Mouse (Mus musculus) liver, embryonic 13.5 days (tissue): ENCODE measurements around the gene Pafah1b1. TPM values are rescaled to one million over a fixed set of nuclear protein-coding genes. Genes with fewer than 3 reads are reported as not detected.

Experiments used
- ATAC-seq: fragments of 200-750 bp; cut with Nextera tagmentation; 2 replicates; pipeline ENCODE4 v1.8.0; 2017; ENCODE audit warnings: low read depth, mild to moderate bottlenecking, moderate number of reproducible peaks, moderate library complexity
- DNase-seq: peaks from one replicate; pipeline ENCODE4 v3.0.0; 2022
- H3K27ac ChIP-seq: fragments of 300-500 bp; sonication (generic); 2 replicates; pipeline ENCODE4 v1.5.1; 2015; ENCODE audit warnings: moderate library complexity, mild to moderate bottlenecking, inconsistent platforms
- H3K27me3 ChIP-seq: fragments of 300-500 bp; sonication (generic); 2 replicates; pipeline ENCODE4 v1.6.1; 2015; ENCODE audit warnings: mild to moderate bottlenecking, inconsistent platforms
- H3K36me3 ChIP-seq: fragments of 300-500 bp; sonication (generic); 2 replicates; pipeline ENCODE4 v1.6.1; 2015; ENCODE audit warnings: mild to moderate bottlenecking, inconsistent platforms
- H3K4me1 ChIP-seq: fragments of 300-500 bp; sonication (generic); replicated peaks from 2 replicates; pipeline ENCODE4 v1.6.1; 2015; ENCODE audit warnings: inconsistent platforms
- H3K4me2 ChIP-seq: fragments of 300-500 bp; sonication (generic); 2 replicates; pipeline ENCODE4 v1.6.1; 2015; ENCODE audit warnings: inconsistent platforms, mild to moderate bottlenecking, moderate library complexity
- H3K4me3 ChIP-seq: fragments of 300-500 bp; sonication (generic); replicated peaks from 2 replicates; pipeline ENCODE4 v1.5.1; 2015; ENCODE audit warnings: mild to moderate bottlenecking, inconsistent platforms
- H3K9ac ChIP-seq: fragments of 300-500 bp; sonication (generic); 2 replicates; pipeline ENCODE4 v1.6.1; 2015; ENCODE audit warnings: mild to moderate bottlenecking, inconsistent platforms
- H3K9me3 ChIP-seq: fragments of 300-500 bp; sonication (generic); replicated peaks from 2 replicates; pipeline ENCODE4 v1.6.1; 2016; ENCODE audit warnings: inconsistent platforms
- WGBS: fragments of 180-500 bp; shearing (Covaris S2); methylation state at CpG from one replicate; pipeline ENCODE4 v1.1.7; 2015; ENCODE audit not compliant: insufficient replicate concordance; 5-methylcytosine and 5-hydroxymethylcytosine counted together
- polyA plus RNA-seq: library from polyadenylated mRNA; unstranded; fragments of >200 nt; fragmentation: Nextera tagmentation; extraction: Ambion mirVana; gene quantifications from 2 replicates; pipeline ENCODE4 v1.2.1, GENCODE M21; 2015

Gene Pafah1b1
- polyA plus RNA-seq, result 38.9 and 49.9 TPM in 2 replicates

GRCm38 (mm10) chr11:74724235-74724791 lies at the start of gene Pafah1b1:
Gene Pafah1b1 (minus strand): TSS chr11:74724670.
- Histone ChIP-seq H3K27me3 (no peaks in the 10 kb centered on the region), H3K9ac (peak within 1 kb of the TSS; percentile 98), H3K27ac (peak within 1 kb of the TSS; percentile 99), H3K36me3 (no peaks in the 10 kb centered on the region), H3K9me3 (no peaks in the 10 kb centered on the region), H3K4me2 (peak within 1 kb of the TSS; percentile 91), H3K4me3 (peak within 1 kb of the TSS; percentile 98), H3K4me1 (peaks cover 38% of the 10 kb centered on the region)
- peak; percentile 93 for ATAC-seq
- DNase-seq, result peak; percentile 94
- WGBS, result under 1% methylated on average over 56 of the region's 56 CpGs

GRCm38 (mm10) chr11:74772386-74772785 lies 47.9 kb upstream of the Pafah1b1 start:
- H3K4me2 ChIP-seq, result no peak overlapping the region
- peaks cover 39% of the 10 kb centered on the region for H3K36me3 ChIP-seq
- peaks cover 28% of the 10 kb centered on the region for H3K4me1 ChIP-seq
- H3K9me3 ChIP-seq, result no peaks in the 10 kb centered on the region
- ATAC-seq, result no peak
- no peak for DNase-seq
- H3K4me3 ChIP-seq, result peak overlapping the region; percentile 16; the same call in 1 of the 2 replicates
- H3K27me3 ChIP-seq, result no peaks in the 10 kb centered on the region
- WGBS, result 74% methylated on average over 2 of the region's 2 CpGs
- H3K27ac ChIP-seq, result no peak overlapping the region
- H3K9ac ChIP-seq, result no peak overlapping the region

GRCm38 (mm10) chr11:74771650-74772049 lies 47.2 kb upstream of the Pafah1b1 start:
- Histone ChIP-seq H3K27me3 (no peaks in the 10 kb centered on the region), H3K27ac (no peak overlapping the region; the same call in 1 of the 2 replicates), H3K4me1 (peaks cover 28% of the 10 kb centered on the region), H3K4me2 (peak overlapping the region; percentile 87), H3K4me3 (peak overlapping the region; percentile 81), H3K36me3 (peaks cover 34% of the 10 kb centered on the region), H3K9ac (peak overlapping the region; percentile 80), H3K9me3 (no peaks in the 10 kb centered on the region)
- WGBS, result 49% methylated on average over 4 of the region's 4 CpGs
- DNase-seq, result no peak
- ATAC-seq, result no peak

GRCm38 (mm10) chr11:74771234-74771633 lies 46.8 kb upstream of the Pafah1b1 start:
- Histone ChIP-seq H3K4me3 (peak overlapping the region; percentile 81), H3K27ac (peak overlapping the region; percentile 81), H3K27me3 (no peaks in the 10 kb centered on the region), H3K4me1 (peaks cover 28% of the 10 kb centered on the region), H3K9ac (peak overlapping the region; percentile 80), H3K36me3 (peaks cover 32% of the 10 kb centered on the region), H3K9me3 (no peaks in the 10 kb centered on the region), H3K4me2 (peak overlapping the region; percentile 87)
- ATAC-seq (peak; percentile 33; the same call in 1 of the 2 replicates), DNase-seq (peak; percentile 4)
- WGBS, result 9% methylated on average over 8 of the region's 8 CpGs

- Histone ChIP-seq H3K4me3 (peak within 1 kb of the TSS; percentile 81), H3K9ac (peak within 1 kb of the TSS; percentile 80), H3K4me1 (peaks cover 28% of the 10 kb centered on the region), H3K27me3 (no peaks in the 10 kb centered on the region), H3K4me2 (peak within 1 kb of the TSS; percentile 87), H3K36me3 (peaks cover 27% of the 10 kb centered on the region), H3K27ac (peak within 1 kb of the TSS; percentile 81), H3K9me3 (no peaks in the 10 kb centered on the region)
- DNase-seq, result peak; percentile 93
- ATAC-seq, result peak; percentile 91
- under 1% methylated on average over 43 of the region's 43 CpGs for WGBS
Measured at GRCm38 (mm10) chr11:74770595-74771207, 46.2 kb upstream of the Pafah1b1 start, which contains the start of gene Mettl16. Gene Mettl16 (plus strand): TSS chr11:74770830.

- Histone ChIP-seq H3K4me1 (peaks cover 28% of the 10 kb centered on the region), H3K27ac (no peak overlapping the region; the same call in 1 of the 2 replicates), H3K36me3 (peaks cover 20% of the 10 kb centered on the region), H3K4me2 (peak overlapping the region; percentile 87), H3K4me3 (peak overlapping the region; percentile 81), H3K9me3 (no peaks in the 10 kb centered on the region), H3K9ac (peak overlapping the region; percentile 80), H3K27me3 (no peaks in the 10 kb centered on the region)
- DNase-seq, result no peak
- 72% methylated on average over 9 of the region's 9 CpGs for WGBS
- ATAC-seq, result no peak
Measured at GRCm38 (mm10) chr11:74770037-74770436, 45.6 kb upstream of the Pafah1b1 start.

- no peak overlapping the region for H3K9ac ChIP-seq
- no peaks in the 10 kb centered on the region for H3K27me3 ChIP-seq
- ATAC-seq (no peak), DNase-seq (peak; percentile 34)
- H3K4me1 ChIP-seq, result peaks cover 28% of the 10 kb centered on the region
- 29% methylated on average over 6 of the region's 6 CpGs for WGBS
- H3K4me2 ChIP-seq, result no peak overlapping the region
- no peaks in the 10 kb centered on the region for H3K9me3 ChIP-seq
- no peak overlapping the region for H3K4me3 ChIP-seq
- peaks cover under 1% of the 10 kb centered on the region; the same call in 1 of the 2 replicates for H3K36me3 ChIP-seq
- no peak overlapping the region for H3K27ac ChIP-seq
Measured at GRCm38 (mm10) chr11:74768045-74768444, 43.6 kb upstream of the Pafah1b1 start.

GRCm38 (mm10) chr11:74767469-74767868 lies 43.0 kb upstream of the Pafah1b1 start:
- no peak overlapping the region for H3K4me2 ChIP-seq
- ATAC-seq (no peak), DNase-seq (no peak)
- 88% methylated on average over 4 of the region's 4 CpGs for WGBS
- H3K27ac ChIP-seq, result no peak overlapping the region
- no peak overlapping the region for H3K9ac ChIP-seq
- H3K4me1 ChIP-seq, result peaks cover 23% of the 10 kb centered on the region
- H3K36me3 ChIP-seq, result no peaks in the 10 kb centered on the region
- no peak overlapping the region for H3K4me3 ChIP-seq
- no peaks in the 10 kb centered on the region for H3K27me3 ChIP-seq
- no peaks in the 10 kb centered on the region for H3K9me3 ChIP-seq

GRCm38 (mm10) chr11:74763960-74764625 lies 39.6 kb upstream of the Pafah1b1 start:
- WGBS, result 68% methylated on average over 10 of the region's 10 CpGs
- no peak overlapping the region for H3K4me3 ChIP-seq
- H3K27me3 ChIP-seq, result no peaks in the 10 kb centered on the region
- no peak for ATAC-seq
- no peak overlapping the region for H3K9ac ChIP-seq
- no peak overlapping the region for H3K4me2 ChIP-seq
- no peaks in the 10 kb centered on the region for H3K4me1 ChIP-seq
- no peaks in the 10 kb centered on the region for H3K9me3 ChIP-seq
- H3K36me3 ChIP-seq, result no peaks in the 10 kb centered on the region
- no peak for DNase-seq
- no peak overlapping the region for H3K27ac ChIP-seq

GRCm38 (mm10) chr11:74761011-74761705 lies 36.7 kb upstream of the Pafah1b1 start:
- no peaks in the 10 kb centered on the region for H3K9me3 ChIP-seq
- 48% methylated on average over 12 of the region's 12 CpGs for WGBS
- H3K27ac ChIP-seq, result no peak overlapping the region
- ATAC-seq (no peak), DNase-seq (no peak)
- no peaks in the 10 kb centered on the region for H3K4me1 ChIP-seq
- no peaks in the 10 kb centered on the region for H3K36me3 ChIP-seq
- no peak overlapping the region for H3K4me3 ChIP-seq
- H3K9ac ChIP-seq, result no peak overlapping the region
- no peaks in the 10 kb centered on the region for H3K27me3 ChIP-seq
- no peak overlapping the region for H3K4me2 ChIP-seq

- H3K4me1 ChIP-seq, result no peaks in the 10 kb centered on the region
- H3K36me3 ChIP-seq, result no peaks in the 10 kb centered on the region
- DNase-seq (no peak), ATAC-seq (no peak)
- H3K9me3 ChIP-seq, result no peaks in the 10 kb centered on the region
- H3K27ac ChIP-seq, result no peak overlapping the region
- WGBS, result 39% methylated on average over 2 of the region's 2 CpGs
- no peak overlapping the region for H3K4me3 ChIP-seq
- H3K9ac ChIP-seq, result no peak overlapping the region
- H3K27me3 ChIP-seq, result no peaks in the 10 kb centered on the region
- H3K4me2 ChIP-seq, result no peak overlapping the region
Measured at GRCm38 (mm10) chr11:74756631-74757030, 32.2 kb upstream of the Pafah1b1 start.
